Mouse (Mus musculus): Measurements from ENCODE around the gene Epn2. TPM values are rescaled to one million over a fixed set of nuclear protein-coding genes. Genes with fewer than 3 reads are reported as not detected.

The Epn2 gene
- total and polyA plus RNA-seq, 2 experiments from 2014 or later = 68.9 to 77.3 TPM

DNA sequence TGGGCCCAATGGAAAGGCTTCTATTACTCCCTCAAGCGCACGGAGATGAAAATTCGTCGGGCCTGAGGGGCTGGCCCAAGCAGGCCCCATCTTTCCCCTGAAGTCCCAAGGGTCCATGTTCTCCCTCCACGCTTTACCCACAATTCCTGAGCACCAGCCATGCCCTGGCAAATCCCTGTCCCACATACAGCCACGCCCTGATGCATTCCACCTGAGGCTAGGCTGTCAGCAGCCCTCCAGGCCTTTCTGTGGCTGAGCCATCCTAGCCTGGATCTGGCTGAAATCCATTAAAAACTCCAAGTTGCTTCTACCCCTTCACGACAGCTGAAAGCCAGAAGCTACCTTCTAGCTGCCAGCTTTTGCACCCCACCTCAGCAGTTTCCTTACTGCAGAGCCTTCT is 91.6 kb downstream of the Epn2 start:
- peaks cover 43% of the 10 kb centered on the region for H3K36me3 ChIP-seq (ENCODE audit: insufficient read depth)
- WGBS = 84% methylated on average over 7 of the region's 7 CpGs
- H3K4me1 ChIP-seq (ENCODE audit: insufficient read depth) = peaks cover 13% of the 10 kb centered on the region; the same call in 1 of the 2 replicates
- DNase-seq (no peak), ATAC-seq (no peak)
- no peaks in the 10 kb centered on the region for H3K9me3 ChIP-seq (ENCODE audit: low read length)
- H3K27ac ChIP-seq (ENCODE audit: low read depth, low read length) = no peak overlapping the region
- H3K27me3 ChIP-seq (ENCODE audit: insufficient read depth, low read length) = no peaks in the 10 kb centered on the region
- H3K9ac ChIP-seq = no peak overlapping the region
- TF ChIP-seq CTCF (IDR thresholded peaks at IDR 0.05; ENCODE audit: low read depth) = no peak
- H3K4me2 ChIP-seq (ENCODE audit: low read depth) = no peak overlapping the region
- no peak overlapping the region for H3K4me3 ChIP-seq (ENCODE audit: low read depth, low read length)

DNA sequence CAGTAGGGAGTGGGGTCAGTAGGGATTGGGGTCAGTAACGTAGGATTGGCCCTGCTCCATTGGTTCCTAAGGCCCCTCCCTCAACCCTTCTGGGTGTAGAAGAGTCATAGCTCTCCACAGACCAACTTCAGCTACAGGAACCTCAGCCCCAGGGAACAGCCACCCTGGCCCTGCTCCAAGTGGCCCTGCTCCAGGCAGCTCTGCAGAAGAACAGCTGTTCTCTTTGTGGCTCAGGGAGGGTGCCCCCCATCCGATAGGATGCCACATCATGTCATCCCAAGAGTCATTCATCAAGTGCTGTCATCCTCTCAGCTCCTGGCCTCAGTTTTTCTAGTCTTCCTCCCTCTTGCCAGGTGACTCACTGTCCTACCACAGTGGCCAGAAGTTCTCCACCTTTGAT is 92.1 kb downstream of the Epn2 start:
- no peak for TF ChIP-seq CTCF (IDR thresholded peaks at IDR 0.05; ENCODE audit: low read depth)

DNA sequence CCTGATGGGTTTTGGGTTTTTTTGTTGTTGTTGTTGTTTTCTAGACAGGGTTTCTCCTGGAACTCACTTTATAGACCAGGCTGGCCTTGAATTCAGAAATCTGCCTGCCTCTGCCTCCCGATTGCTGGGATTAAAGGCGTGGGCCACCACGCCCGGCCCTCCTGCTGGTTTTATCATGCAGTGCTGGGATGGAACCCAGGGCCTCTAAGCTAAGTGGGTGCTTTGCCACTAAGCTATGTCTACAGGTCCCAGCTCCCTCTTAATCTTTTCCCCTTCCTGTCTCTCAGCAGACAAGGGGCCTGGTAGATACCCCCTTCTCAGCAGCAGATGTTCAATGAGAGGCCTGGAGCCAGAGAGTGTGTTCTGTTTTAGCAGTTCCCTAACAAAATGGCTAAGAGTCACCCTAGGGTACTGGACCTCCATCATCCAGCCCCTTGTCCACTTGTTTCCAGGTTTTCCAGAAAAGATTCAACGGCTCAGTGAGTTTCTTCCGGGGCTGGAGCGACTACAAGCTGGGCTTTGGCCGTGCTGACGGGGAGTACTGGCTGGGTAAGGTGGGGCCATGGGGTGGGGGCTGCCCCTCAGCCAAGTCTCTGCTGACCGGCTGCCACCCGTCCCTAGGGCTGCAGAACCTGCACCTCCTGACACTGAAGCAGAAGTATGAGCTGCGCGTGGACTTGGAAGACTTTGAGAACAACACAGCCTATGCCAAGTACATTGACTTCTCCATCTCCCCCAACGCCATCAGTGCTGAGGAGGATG is 92.8 kb downstream of the Epn2 start:
- 87% methylated on average over 14 of the region's 14 CpGs for WGBS
- no peak for ATAC-seq
- H3K4me3 ChIP-seq (ENCODE audit: low read depth, low read length) = no peak overlapping the region
- H3K4me2 ChIP-seq (ENCODE audit: low read depth) = no peak overlapping the region
- H3K36me3 ChIP-seq (ENCODE audit: insufficient read depth) = peaks cover 39% of the 10 kb centered on the region
- H3K4me1 ChIP-seq (ENCODE audit: insufficient read depth) = 0 out of 2 replicates have a peak, but pooled peaks cover 6% of the 10 kb centered on the region
- H3K9ac ChIP-seq = no peak overlapping the region
- H3K27me3 ChIP-seq (ENCODE audit: insufficient read depth, low read length) = no peaks in the 10 kb centered on the region
- no peak for DNase-seq
- TF ChIP-seq CTCF (IDR thresholded peaks at IDR 0.05; ENCODE audit: low read depth) = no peak
- H3K27ac ChIP-seq (ENCODE audit: low read depth, low read length) = no peak overlapping the region
- no peaks in the 10 kb centered on the region for H3K9me3 ChIP-seq (ENCODE audit: low read length)

More for the DNA sequence above, 92.1 kb downstream of the Epn2 start:
- 14% methylated on average over 2 of the region's 2 CpGs for WGBS
- Histone ChIP-seq H3K9ac (no peak overlapping the region), H3K4me2 (ENCODE audit: low read depth) (no peak overlapping the region), H3K4me3 (ENCODE audit: low read depth, low read length) (no peak overlapping the region), H3K9me3 (ENCODE audit: low read length) (no peaks in the 10 kb centered on the region), H3K4me1 (ENCODE audit: insufficient read depth) (peaks cover 8% of the 10 kb centered on the region; the same call in 1 of the 2 replicates), H3K36me3 (ENCODE audit: insufficient read depth) (peaks cover 43% of the 10 kb centered on the region), H3K27ac (ENCODE audit: low read depth, low read length) (no peak overlapping the region), H3K27me3 (ENCODE audit: insufficient read depth, low read length) (no peaks in the 10 kb centered on the region)
- peak; percentile 48 for DNase-seq
- no peak for ATAC-seq

DNA sequence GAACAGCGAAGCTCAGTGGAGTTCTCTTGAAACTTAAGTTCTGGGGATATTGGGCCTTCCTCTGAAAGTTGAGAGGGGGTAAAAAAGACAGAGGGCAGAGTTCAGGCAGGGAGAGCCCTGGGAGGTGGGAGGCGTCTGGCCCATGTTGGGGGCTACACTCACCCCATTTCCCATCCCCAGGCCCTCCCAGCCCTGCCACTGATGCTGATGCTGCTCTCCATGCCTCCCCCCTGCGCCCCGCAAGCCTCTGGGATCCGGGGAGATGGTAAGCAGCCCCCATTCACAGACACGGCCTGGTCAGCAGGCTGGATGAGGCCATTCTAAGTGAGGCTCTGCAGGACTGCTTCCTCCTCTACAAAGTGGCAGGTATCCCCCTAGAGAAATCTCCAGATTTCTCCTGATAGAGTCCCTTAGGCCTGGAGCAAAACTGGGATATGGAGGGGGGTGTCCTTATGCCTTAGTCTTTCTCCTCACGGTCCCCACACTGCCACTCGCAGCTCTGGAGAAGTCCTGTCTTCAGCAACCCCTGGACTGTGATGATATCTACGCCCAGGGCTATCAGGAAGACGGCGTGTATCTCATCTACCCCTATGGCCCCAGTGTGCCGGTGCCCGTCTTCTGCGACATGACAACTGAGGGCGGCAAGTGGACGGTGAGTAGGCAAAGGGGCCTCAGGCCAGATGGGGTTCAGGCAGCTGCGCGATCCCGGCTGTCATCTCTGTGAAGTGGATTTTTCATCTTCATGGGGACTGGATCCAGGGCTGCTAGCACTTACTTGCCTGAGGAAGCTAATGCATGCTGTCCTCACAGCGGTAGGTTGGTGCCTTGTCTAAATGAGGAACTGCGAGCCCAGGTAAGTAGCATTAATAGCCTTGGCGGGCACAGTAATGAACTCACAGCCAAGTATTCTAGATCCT is 93.7 kb downstream of the Epn2 start:
- ATAC-seq = no peak
- WGBS = 71% methylated on average over 22 of the region's 22 CpGs
- 0 out of 2 replicates have a peak, but pooled peaks cover 6% of the 10 kb centered on the region for H3K4me1 ChIP-seq (ENCODE audit: insufficient read depth)
- no peak for TF ChIP-seq CTCF (IDR thresholded peaks at IDR 0.05; ENCODE audit: low read depth)
- H3K4me2 ChIP-seq (ENCODE audit: low read depth) = peak overlapping the region; percentile 27; the same call in 1 of the 2 replicates
- peaks cover 30% of the 10 kb centered on the region for H3K36me3 ChIP-seq (ENCODE audit: insufficient read depth)
- H3K4me3 ChIP-seq (ENCODE audit: low read depth, low read length) = no peak overlapping the region
- H3K27me3 ChIP-seq (ENCODE audit: insufficient read depth, low read length) = no peaks in the 10 kb centered on the region
- H3K27ac ChIP-seq (ENCODE audit: low read depth, low read length) = peak overlapping the region; percentile 73
- DNase-seq = no peak
- no peaks in the 10 kb centered on the region for H3K9me3 ChIP-seq (ENCODE audit: low read length)
- no peak overlapping the region for H3K9ac ChIP-seq

DNA sequence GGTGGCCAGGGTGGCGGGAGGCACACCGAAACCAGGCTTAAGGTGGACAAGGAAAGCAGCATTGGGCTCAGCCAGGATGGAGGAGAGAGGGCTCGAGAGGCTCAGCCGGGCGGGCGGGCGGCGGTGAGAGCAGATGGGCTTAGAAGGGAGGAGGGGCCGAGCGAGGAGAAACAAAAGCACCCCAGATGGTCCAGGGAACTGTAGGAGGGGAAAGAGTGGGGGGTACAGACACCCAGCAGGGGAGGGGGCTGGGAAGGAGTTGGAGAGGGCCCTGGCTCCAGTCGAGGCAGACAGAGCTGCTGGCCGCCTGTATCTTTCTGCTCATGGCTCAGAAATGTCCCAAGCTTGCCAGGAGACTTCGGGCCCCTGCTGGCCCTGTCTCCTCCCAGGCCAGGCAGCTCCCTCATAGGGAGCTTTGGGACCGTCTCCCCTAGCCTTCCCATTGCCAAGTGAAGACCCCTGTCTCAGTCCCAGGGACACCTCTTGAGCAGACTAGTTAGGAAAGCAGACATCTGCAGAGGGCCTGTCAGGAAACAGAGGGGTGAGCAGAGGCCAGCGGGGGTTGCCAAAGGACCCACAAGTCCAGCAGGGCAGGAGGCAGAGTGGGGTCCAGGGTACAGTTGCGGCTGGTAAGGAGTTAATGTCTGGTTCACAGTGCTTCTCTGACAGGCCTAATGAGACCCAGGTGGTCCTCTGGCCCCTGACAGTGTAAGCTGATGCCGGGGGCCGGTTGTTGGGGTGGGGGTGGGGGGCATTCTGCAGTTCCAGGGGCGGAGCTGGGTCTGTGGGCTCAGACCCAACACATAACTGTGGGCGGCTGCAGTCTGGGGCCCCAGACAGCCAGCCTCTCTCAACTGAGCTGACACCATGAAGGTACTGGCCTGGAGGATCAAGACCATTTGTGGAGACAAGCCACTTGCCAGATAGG is 94.6 kb downstream of the Epn2 start, which contains the start of gene Mfap4:
Gene Mfap4 (plus strand): TSS at position 819 of the 928 bp plus-strand sequence.
- Histone ChIP-seq H3K36me3 (ENCODE audit: insufficient read depth) (peaks cover 21% of the 10 kb centered on the region), H3K4me1 (ENCODE audit: insufficient read depth) (0 out of 2 replicates have a peak, but pooled peaks cover 6% of the 10 kb centered on the region), H3K9ac (0 out of 2 replicates have a peak within 1 kb of the TSS, but pooled peaks have one; percentile 6), H3K27ac (ENCODE audit: low read depth, low read length) (peak within 1 kb of the TSS; percentile 73), H3K9me3 (ENCODE audit: low read length) (no peaks in the 10 kb centered on the region), H3K4me2 (ENCODE audit: low read depth) (peak within 1 kb of the TSS; percentile 27), H3K27me3 (ENCODE audit: insufficient read depth, low read length) (no peaks in the 10 kb centered on the region), H3K4me3 (ENCODE audit: low read depth, low read length) (no peak within 1 kb of the TSS)
- peak; percentile 83 for DNase-seq
- WGBS = 8% methylated on average over 20 of the region's 20 CpGs
- ATAC-seq = peak; percentile 91
- no peak for TF ChIP-seq CTCF (IDR thresholded peaks at IDR 0.05; ENCODE audit: low read depth)

DNA sequence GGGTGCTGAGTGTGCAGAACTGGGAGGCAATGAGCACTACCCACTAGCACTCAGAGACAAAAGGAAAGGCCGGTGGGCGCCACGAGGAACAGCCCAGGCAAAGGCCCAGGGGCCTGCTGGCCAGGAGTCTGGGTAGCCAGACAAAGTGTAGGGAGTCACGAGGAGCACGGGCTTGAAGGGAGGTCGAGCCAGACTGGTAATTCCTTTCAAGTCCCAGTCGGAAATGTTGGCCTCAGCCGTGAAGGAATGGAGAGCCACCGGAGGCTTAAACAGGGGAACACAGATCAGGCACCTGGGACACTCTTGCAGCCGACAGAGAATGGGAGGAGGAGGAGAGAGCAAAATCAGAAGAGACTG is 95.3 kb downstream of the Epn2 start:
- H3K36me3 ChIP-seq (ENCODE audit: insufficient read depth) = peaks cover 15% of the 10 kb centered on the region
- TF ChIP-seq CTCF (IDR thresholded peaks at IDR 0.05; ENCODE audit: low read depth) = no peak
- 0 out of 2 replicates have a peak, but pooled peaks have one; percentile 4 for ATAC-seq
- H3K4me1 ChIP-seq (ENCODE audit: insufficient read depth) = 0 out of 2 replicates have a peak, but pooled peaks cover 6% of the 10 kb centered on the region
- H3K27me3 ChIP-seq (ENCODE audit: insufficient read depth, low read length) = no peaks in the 10 kb centered on the region
- H3K4me3 ChIP-seq (ENCODE audit: low read depth, low read length) = no peak overlapping the region
- no peaks in the 10 kb centered on the region for H3K9me3 ChIP-seq (ENCODE audit: low read length)
- H3K4me2 ChIP-seq (ENCODE audit: low read depth) = no peak overlapping the region
- H3K27ac ChIP-seq (ENCODE audit: low read depth, low read length) = peak overlapping the region; percentile 73
- no peak for DNase-seq
- WGBS = 10% methylated on average over 10 of the region's 10 CpGs
- H3K9ac ChIP-seq = no peak overlapping the region
